Mouse (Mus musculus): ENCODE results near the gene Ms4a5. TPM values are rescaled to one million over a fixed set of nuclear protein-coding genes. Genes with fewer than 3 reads are reported as not detected.
"Not testable (repeated sequence)": the region's sequence is repeated elsewhere in the genome, so short reads cannot be mapped to it uniquely, and the experiment has no call there.

Gene Ms4a5
- polyA plus RNA-seq (2014; fragmentation: Nextera tagmentation; extraction: Ambion mirVana), result not detected in 2 replicates

GRCm38 (mm10) chr19:11283773-11284172, at the start of gene Ms4a5:
Gene Ms4a5, minus strand, starts transcription at chr19:11283873.
- Histone ChIP-seq H3K4me1 (ENCODE audit: control insufficient read depth, insufficient read depth, low read length) (no peaks in the 10 kb centered on the region), H3K4me3 (ENCODE audit: low read depth, low read length) (no peak within 1 kb of the TSS), H3K36me3 (ENCODE audit: control insufficient read depth, insufficient read depth, low read length) (no peaks in the 10 kb centered on the region), H3K27me3 (ENCODE audit: control insufficient read depth, insufficient read depth, low read length) (no peaks in the 10 kb centered on the region), H3K4me2 (no peak within 1 kb of the TSS), H3K9me3 (ENCODE audit: control insufficient read depth, low read length) (no peaks in the 10 kb centered on the region), H3K27ac (ENCODE audit: low read depth, low read length) (no peak within 1 kb of the TSS), H3K9ac (ENCODE audit: low read length) (no peak within 1 kb of the TSS)
- no peak for DNase-seq (ENCODE audit: low spot score, missing footprints)
- ATAC-seq (ENCODE audit: low FRiP score), result no peak
- 93% methylated on average over 2 of the region's 2 CpGs for WGBS

DNA sequence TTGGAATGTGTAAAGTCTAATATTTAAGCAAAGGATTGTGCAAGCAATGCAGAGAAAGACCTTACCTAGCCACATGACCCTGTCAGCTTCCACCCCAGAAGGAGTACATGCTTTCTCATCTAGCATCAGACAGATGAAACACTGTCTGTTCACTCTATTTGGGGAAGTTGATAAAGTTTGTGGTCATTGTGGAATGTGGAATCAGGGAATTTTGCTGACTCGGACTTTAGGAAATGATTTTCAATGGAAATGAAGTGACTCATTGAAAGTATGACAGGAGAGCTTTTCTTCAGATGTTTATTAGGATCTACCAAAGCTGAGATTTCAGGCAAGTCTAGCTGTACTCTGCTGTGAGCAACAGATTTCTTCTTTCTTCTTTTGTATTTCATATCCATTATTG, 37.5 kb upstream of the Ms4a5 start:
- Histone ChIP-seq H3K27me3 (ENCODE audit: control insufficient read depth, insufficient read depth, low read length) (no peaks in the 10 kb centered on the region), H3K27ac (ENCODE audit: low read depth, low read length) (no peak overlapping the region), H3K4me2 (no peak overlapping the region), H3K9ac (ENCODE audit: low read length) (no peak overlapping the region), H3K36me3 (ENCODE audit: control insufficient read depth, insufficient read depth, low read length) (no peaks in the 10 kb centered on the region), H3K4me1 (ENCODE audit: control insufficient read depth, insufficient read depth, low read length) (no peaks in the 10 kb centered on the region), H3K9me3 (ENCODE audit: control insufficient read depth, low read length) (no peaks in the 10 kb centered on the region), H3K4me3 (ENCODE audit: low read depth, low read length) (no peak overlapping the region)
- WGBS, result 85% methylated on average over 1 of the region's 1 CpGs
- DNase-seq (ENCODE audit: low spot score, missing footprints), result no peak
- ATAC-seq (ENCODE audit: low FRiP score), result no peak

DNA sequence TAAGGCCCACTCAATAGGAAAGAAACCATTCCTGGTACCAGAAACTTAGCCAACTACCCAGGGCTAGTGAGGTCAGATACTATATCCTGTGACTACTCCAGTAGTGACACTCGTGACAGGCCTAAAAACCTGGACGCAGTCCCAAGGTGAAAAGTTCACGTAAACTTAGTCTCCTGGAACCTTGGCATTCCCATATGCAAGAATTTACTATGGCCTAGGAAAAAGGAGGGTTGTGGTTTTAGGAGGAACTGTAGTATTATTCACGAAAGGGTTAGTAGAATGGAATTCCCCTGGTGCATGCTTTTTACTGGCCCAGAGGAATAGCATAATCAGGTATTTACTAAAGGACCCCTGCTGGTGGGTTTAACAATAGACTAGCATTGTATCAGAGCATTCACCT, 33.1 kb upstream of the Ms4a5 start:
- H3K9ac ChIP-seq (ENCODE audit: low read length), result no peak overlapping the region
- ATAC-seq (ENCODE audit: low FRiP score) (no peak), DNase-seq (ENCODE audit: low spot score, missing footprints) (no peak)
- no peak overlapping the region for H3K4me2 ChIP-seq
- H3K9me3 ChIP-seq (ENCODE audit: control insufficient read depth, low read length), result no peaks in the 10 kb centered on the region
- WGBS, result 85% methylated on average over 4 of the region's 4 CpGs
- H3K4me1 ChIP-seq (ENCODE audit: control insufficient read depth, insufficient read depth, low read length), result no peaks in the 10 kb centered on the region
- no peak overlapping the region for H3K4me3 ChIP-seq (ENCODE audit: low read depth, low read length)
- H3K27me3 ChIP-seq (ENCODE audit: control insufficient read depth, insufficient read depth, low read length), result no peaks in the 10 kb centered on the region
- H3K36me3 ChIP-seq (ENCODE audit: control insufficient read depth, insufficient read depth, low read length), result no peaks in the 10 kb centered on the region
- no peak overlapping the region for H3K27ac ChIP-seq (ENCODE audit: low read depth, low read length)

DNA sequence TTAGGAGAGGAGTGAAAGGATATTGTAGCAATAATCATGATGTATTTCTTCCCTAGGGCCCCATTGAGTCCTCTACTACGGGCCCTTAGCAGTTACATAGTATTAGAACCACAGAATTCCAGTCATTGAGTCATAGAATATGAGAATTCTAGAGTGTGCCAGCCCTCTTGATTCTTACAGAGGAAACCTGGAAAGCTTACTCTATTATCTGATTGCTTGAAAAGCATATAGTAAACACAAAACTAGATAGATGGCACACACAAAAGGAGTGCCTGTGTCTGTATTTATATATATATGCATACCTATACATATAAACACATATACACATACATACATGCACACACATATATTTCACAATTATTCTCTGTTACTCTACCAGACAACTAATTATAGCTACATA, 30.7 kb upstream of the Ms4a5 start, which contains the start of gene Ms4a14:
TSS of gene Ms4a14 (minus strand) at position 101 of the 400 bp plus-strand sequence.
- H3K27me3 ChIP-seq (ENCODE audit: control insufficient read depth, insufficient read depth, low read length), result no peaks in the 10 kb centered on the region
- H3K36me3 ChIP-seq (ENCODE audit: control insufficient read depth, insufficient read depth, low read length), result no peaks in the 10 kb centered on the region
- H3K4me2 ChIP-seq, result no peak within 1 kb of the TSS
- ATAC-seq (ENCODE audit: low FRiP score) (no peak), DNase-seq (ENCODE audit: low spot score, missing footprints) (no peak)
- no peaks in the 10 kb centered on the region for H3K9me3 ChIP-seq (ENCODE audit: control insufficient read depth, low read length)
- H3K4me1 ChIP-seq (ENCODE audit: control insufficient read depth, insufficient read depth, low read length), result no peaks in the 10 kb centered on the region
- no peak within 1 kb of the TSS for H3K4me3 ChIP-seq (ENCODE audit: low read depth, low read length)
- H3K27ac ChIP-seq (ENCODE audit: low read depth, low read length), result no peak within 1 kb of the TSS
- H3K9ac ChIP-seq (ENCODE audit: low read length), result no peak within 1 kb of the TSS
- 73% methylated on average over 1 of the region's 1 CpGs for WGBS

GRCm38 (mm10) chr19:11308888-11309287, 25.2 kb upstream of the Ms4a5 start:
- Histone ChIP-seq H3K4me3 (ENCODE audit: low read depth, low read length) (no peak overlapping the region), H3K9me3 (ENCODE audit: control insufficient read depth, low read length) (no peaks in the 10 kb centered on the region), H3K4me2 (no peak overlapping the region), H3K4me1 (ENCODE audit: control insufficient read depth, insufficient read depth, low read length) (no peaks in the 10 kb centered on the region), H3K9ac (ENCODE audit: low read length) (no peak overlapping the region), H3K27ac (ENCODE audit: low read depth, low read length) (no peak overlapping the region), H3K36me3 (ENCODE audit: control insufficient read depth, insufficient read depth, low read length) (no peaks in the 10 kb centered on the region), H3K27me3 (ENCODE audit: control insufficient read depth, insufficient read depth, low read length) (no peaks in the 10 kb centered on the region)
- ATAC-seq (ENCODE audit: low FRiP score), result no peak
- no peak for DNase-seq (ENCODE audit: low spot score, missing footprints)

DNA sequence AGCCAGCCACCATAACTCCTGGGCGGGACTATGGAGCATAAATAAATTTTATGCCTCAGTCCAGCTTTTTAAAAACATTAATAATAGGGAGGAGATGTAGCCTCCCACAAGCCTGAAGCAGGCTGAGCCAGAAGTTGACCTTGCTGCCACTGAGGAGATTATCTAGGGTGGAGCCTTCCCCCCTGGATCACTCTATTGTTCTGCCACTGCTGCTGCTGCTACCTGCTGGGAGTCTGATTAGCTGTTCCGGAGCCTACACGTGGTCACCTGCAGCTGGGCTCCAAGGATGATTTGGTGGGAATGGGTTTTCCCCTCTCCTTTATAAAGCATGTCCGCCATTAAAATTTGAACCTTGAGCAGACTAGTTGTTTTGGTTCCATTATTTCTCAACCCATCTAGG, 15.9 kb upstream of the Ms4a5 start:
- not testable (repeated sequence) for H3K36me3 ChIP-seq (ENCODE audit: control insufficient read depth, insufficient read depth, low read length); H3K9ac ChIP-seq (ENCODE audit: low read length); H3K9me3 ChIP-seq (ENCODE audit: control insufficient read depth, low read length); DNase-seq (ENCODE audit: low spot score, missing footprints); H3K4me2 ChIP-seq; H3K4me1 ChIP-seq (ENCODE audit: control insufficient read depth, insufficient read depth, low read length); ATAC-seq (ENCODE audit: low FRiP score); H3K4me3 ChIP-seq (ENCODE audit: low read depth, low read length); H3K27me3 ChIP-seq (ENCODE audit: control insufficient read depth, insufficient read depth, low read length); H3K27ac ChIP-seq (ENCODE audit: low read depth, low read length)
- WGBS, result 35% methylated on average over 4 of the region's 4 CpGs

- H3K27me3 ChIP-seq (ENCODE audit: control insufficient read depth, insufficient read depth, low read length), result no peaks in the 10 kb centered on the region
- no peaks in the 10 kb centered on the region for H3K9me3 ChIP-seq (ENCODE audit: control insufficient read depth, low read length)
- 40% methylated on average over 2 of the region's 2 CpGs for WGBS
- ATAC-seq (ENCODE audit: low FRiP score), result no peak
- no peaks in the 10 kb centered on the region for H3K36me3 ChIP-seq (ENCODE audit: control insufficient read depth, insufficient read depth, low read length)
- no peak overlapping the region for H3K27ac ChIP-seq (ENCODE audit: low read depth, low read length)
- H3K9ac ChIP-seq (ENCODE audit: low read length), result no peak overlapping the region
- H3K4me3 ChIP-seq (ENCODE audit: low read depth, low read length), result no peak overlapping the region
- no peak for DNase-seq (ENCODE audit: low spot score, missing footprints)
- H3K4me1 ChIP-seq (ENCODE audit: control insufficient read depth, insufficient read depth, low read length), result no peaks in the 10 kb centered on the region
- no peak overlapping the region for H3K4me2 ChIP-seq
These were observed 15.3 kb upstream of the Ms4a5 start for GRCm38 (mm10) chr19:11298939-11299338.

GRCm38 (mm10) chr19:11293616-11294015, 9.9 kb upstream of the Ms4a5 start:
- peak overlapping the region; percentile 9; the same call in 1 of the 2 replicates for H3K4me2 ChIP-seq
- 12% methylated on average over 3 of the region's 3 CpGs for WGBS
- H3K4me1 ChIP-seq (ENCODE audit: control insufficient read depth, insufficient read depth, low read length); DNase-seq (ENCODE audit: low spot score, missing footprints); H3K27me3 ChIP-seq (ENCODE audit: control insufficient read depth, insufficient read depth, low read length); H3K4me3 ChIP-seq (ENCODE audit: low read depth, low read length); H3K27ac ChIP-seq (ENCODE audit: low read depth, low read length); H3K9ac ChIP-seq (ENCODE audit: low read length); H3K9me3 ChIP-seq (ENCODE audit: control insufficient read depth, low read length); H3K36me3 ChIP-seq (ENCODE audit: control insufficient read depth, insufficient read depth, low read length): not testable (repeated sequence)
- peak; percentile 57; the same call in 1 of the 2 replicates for ATAC-seq (ENCODE audit: low FRiP score)

DNA sequence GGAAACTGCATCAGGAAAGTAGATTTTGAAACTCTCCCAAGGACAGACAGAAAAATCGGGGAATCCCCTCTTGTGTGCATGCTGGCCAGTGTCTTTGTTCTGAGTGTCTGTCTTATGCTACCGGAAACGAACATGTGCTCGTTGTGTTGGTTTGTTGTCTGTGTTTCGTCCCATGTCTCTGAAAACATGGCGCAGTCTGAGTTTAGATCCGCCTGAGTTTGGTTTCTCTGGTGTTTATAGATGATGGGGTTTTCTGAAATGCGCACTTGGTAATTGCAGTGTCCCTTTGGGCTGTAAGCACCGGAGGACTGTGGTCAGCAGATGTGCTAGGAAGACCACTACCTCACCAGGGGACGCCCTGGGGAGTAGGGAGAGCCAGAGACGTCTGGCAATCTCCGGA, 9.3 kb upstream of the Ms4a5 start:
- DNase-seq (ENCODE audit: low spot score, missing footprints) (peak; percentile 89), ATAC-seq (ENCODE audit: low FRiP score) (no peak)
- no peaks in the 10 kb centered on the region for H3K4me1 ChIP-seq (ENCODE audit: control insufficient read depth, insufficient read depth, low read length)
- no peaks in the 10 kb centered on the region for H3K27me3 ChIP-seq (ENCODE audit: control insufficient read depth, insufficient read depth, low read length)
- no peak overlapping the region for H3K27ac ChIP-seq (ENCODE audit: low read depth, low read length)
- H3K4me2 ChIP-seq, result peak overlapping the region; percentile 37
- H3K36me3 ChIP-seq (ENCODE audit: control insufficient read depth, insufficient read depth, low read length), result no peaks in the 10 kb centered on the region
- WGBS, result 16% methylated on average over 12 of the region's 12 CpGs
- H3K4me3 ChIP-seq (ENCODE audit: low read depth, low read length), result peak overlapping the region; percentile 26
- H3K9ac ChIP-seq (ENCODE audit: low read length), result peak overlapping the region; percentile 42; the same call in 1 of the 2 replicates
- H3K9me3 ChIP-seq (ENCODE audit: control insufficient read depth, low read length), result no peaks in the 10 kb centered on the region

DNA sequence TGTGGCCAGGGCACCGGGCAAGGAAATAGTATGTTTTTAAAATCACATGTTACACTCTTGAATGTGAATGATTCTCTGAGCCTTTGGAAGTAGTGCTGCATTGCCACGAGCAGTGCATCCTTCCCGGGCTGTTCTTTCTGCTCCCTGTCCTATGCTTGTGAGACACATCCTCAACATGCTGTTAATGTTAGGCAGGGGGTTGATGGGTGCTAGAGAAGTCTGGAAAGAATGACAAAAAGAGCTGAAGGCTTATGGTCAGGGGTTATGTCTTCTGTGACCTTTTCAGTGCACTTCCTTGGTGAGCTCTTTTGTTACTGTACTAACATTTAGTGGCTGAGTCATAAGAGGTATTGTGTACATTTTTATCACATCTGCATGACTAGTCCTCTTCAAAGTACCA, 3.5 kb downstream of the Ms4a5 start:
- 92% methylated on average over 3 of the region's 3 CpGs for WGBS
- no peaks in the 10 kb centered on the region for H3K4me1 ChIP-seq (ENCODE audit: control insufficient read depth, insufficient read depth, low read length)
- no peak overlapping the region for H3K4me2 ChIP-seq
- no peaks in the 10 kb centered on the region for H3K36me3 ChIP-seq (ENCODE audit: control insufficient read depth, insufficient read depth, low read length)
- no peaks in the 10 kb centered on the region for H3K9me3 ChIP-seq (ENCODE audit: control insufficient read depth, low read length)
- DNase-seq (ENCODE audit: low spot score, missing footprints) (no peak), ATAC-seq (ENCODE audit: low FRiP score) (no peak)
- H3K9ac ChIP-seq (ENCODE audit: low read length), result no peak overlapping the region
- no peaks in the 10 kb centered on the region for H3K27me3 ChIP-seq (ENCODE audit: control insufficient read depth, insufficient read depth, low read length)
- no peak overlapping the region for H3K27ac ChIP-seq (ENCODE audit: low read depth, low read length)
- H3K4me3 ChIP-seq (ENCODE audit: low read depth, low read length), result no peak overlapping the region

Data from midbrain, embryonic 11.5 days (tissue).